Mouse (Mus musculus) lung, embryonic 15.5 days (tissue): ENCODE data around the gene Fstl4. TPM values are rescaled to one million over a fixed set of nuclear protein-coding genes. Genes with fewer than 3 reads are reported as not detected.
A peak's percentile ranks its signal among the peaks of the same experiment; 100 is the strongest.

ENCODE experiments used
- ATAC-seq: fragments of 200-750 bp; cut with Nextera tagmentation; 2 replicates; pipeline ENCODE4 v1.8.0; 2017; ENCODE audit warnings: moderate number of reproducible peaks, borderline replicate concordance; ENCODE audit not compliant: low FRiP score, low TSS enrichment; ENCODE audit errors: extremely low read depth
- H3K27ac ChIP-seq: fragments of 300-500 bp; sonication (generic); 2 replicates; pipeline ENCODE4 v1.5.1; 2015; ENCODE audit warnings: moderate library complexity, mild to moderate bottlenecking, inconsistent platforms
- H3K27me3 ChIP-seq: fragments of 300-500 bp; sonication (generic); 2 replicates; pipeline ENCODE4 v1.6.1; 2015; ENCODE audit warnings: inconsistent platforms
- H3K36me3 ChIP-seq: fragments of 300-500 bp; sonication (generic); 2 replicates; pipeline ENCODE4 v1.6.1; 2015; ENCODE audit warnings: inconsistent platforms
- H3K4me1 ChIP-seq: fragments of 300-500 bp; sonication (generic); 2 replicates; pipeline ENCODE4 v1.6.1; 2015; ENCODE audit warnings: inconsistent platforms
- H3K4me2 ChIP-seq: fragments of 300-500 bp; sonication (generic); 2 replicates; pipeline ENCODE4 v1.6.1; 2015; ENCODE audit warnings: inconsistent platforms, mild to moderate bottlenecking, moderate library complexity
- H3K4me3 ChIP-seq: fragments of 300-500 bp; sonication (generic); 2 replicates; pipeline ENCODE4 v1.5.1; 2015; ENCODE audit warnings: mild to moderate bottlenecking, inconsistent platforms
- H3K9ac ChIP-seq: fragments of 300-500 bp; sonication (generic); 2 replicates; pipeline ENCODE4 v1.6.1; 2015; ENCODE audit warnings: inconsistent platforms
- H3K9me3 ChIP-seq: fragments of 300-500 bp; sonication (generic); 2 replicates; pipeline ENCODE4 v1.6.1; 2016; ENCODE audit warnings: inconsistent platforms
- WGBS: fragments of 180-500 bp; shearing (Covaris S2); methylation state at CpG from one replicate; pipeline ENCODE4 v1.1.7; 2015; 5-methylcytosine and 5-hydroxymethylcytosine counted together
- polyA plus RNA-seq: library from polyadenylated mRNA; unstranded; fragments of >200 nt; fragmentation: Nextera tagmentation; extraction: Ambion mirVana; gene quantifications from 2 replicates; pipeline ENCODE4 v1.2.1, GENCODE M21; 2015

Fstl4 gene
- polyA plus RNA-seq, 1 experiment from 2014 or later = 10.9 TPM

DNA sequence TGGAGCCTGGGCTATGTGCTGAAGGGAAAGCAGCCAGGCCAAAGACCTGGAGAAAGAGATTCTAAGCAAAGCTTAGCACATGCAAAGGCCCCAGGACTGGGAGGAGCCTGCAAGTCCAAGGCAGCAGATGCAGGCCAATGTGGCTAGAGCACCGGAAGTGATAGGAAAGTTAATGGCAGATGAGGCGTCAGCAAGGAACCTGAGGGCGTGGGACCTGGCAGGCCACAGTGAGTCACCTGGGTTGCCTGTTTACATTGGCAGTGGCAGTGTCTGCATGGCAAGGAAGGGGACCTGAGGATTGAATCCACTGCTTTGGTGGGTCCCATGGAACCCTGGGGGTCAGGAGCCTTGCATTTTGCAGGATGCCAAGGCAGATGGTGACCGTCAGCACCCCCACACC lies 267.3 kb downstream of the Fstl4 start:
- Histone ChIP-seq H3K4me1 (no peaks in the 10 kb centered on the region), H3K4me3 (no peak overlapping the region), H3K36me3 (no peaks in the 10 kb centered on the region), H3K9ac (no peak overlapping the region), H3K27me3 (no peaks in the 10 kb centered on the region; the same call in 1 of the 2 replicates), H3K27ac (no peak overlapping the region), H3K4me2 (no peak overlapping the region), H3K9me3 (no peaks in the 10 kb centered on the region)
- no peak for ATAC-seq
- WGBS = 91% methylated on average over 4 of the region's 4 CpGs

DNA sequence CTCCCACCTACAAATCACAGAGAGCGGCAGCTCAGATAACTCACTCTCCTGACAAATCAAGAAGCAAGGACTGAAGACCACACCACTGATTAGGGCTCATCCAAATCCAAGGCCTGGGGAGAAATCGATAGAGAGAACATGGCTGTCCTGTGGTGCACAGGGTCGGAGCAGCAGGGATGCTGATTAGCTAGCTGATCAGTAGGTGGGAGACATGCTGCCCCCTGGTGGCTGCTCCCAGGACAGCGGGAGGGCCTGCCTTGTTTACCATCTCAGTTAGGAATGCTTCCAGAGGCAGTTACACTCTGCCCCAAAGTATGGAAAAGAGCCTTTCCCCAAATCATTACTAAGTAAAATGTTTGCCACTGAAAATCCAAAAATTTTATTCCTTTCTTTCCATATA lies 267.9 kb downstream of the Fstl4 start:
- Histone ChIP-seq H3K9ac (no peak overlapping the region), H3K4me1 (no peaks in the 10 kb centered on the region), H3K4me3 (no peak overlapping the region), H3K9me3 (no peaks in the 10 kb centered on the region), H3K4me2 (no peak overlapping the region), H3K27me3 (no peaks in the 10 kb centered on the region; the same call in 1 of the 2 replicates), H3K36me3 (no peaks in the 10 kb centered on the region), H3K27ac (no peak overlapping the region)
- ATAC-seq = no peak; the same call in 1 of the 2 replicates
- WGBS = 32% methylated on average over 4 of the region's 4 CpGs

DNA sequence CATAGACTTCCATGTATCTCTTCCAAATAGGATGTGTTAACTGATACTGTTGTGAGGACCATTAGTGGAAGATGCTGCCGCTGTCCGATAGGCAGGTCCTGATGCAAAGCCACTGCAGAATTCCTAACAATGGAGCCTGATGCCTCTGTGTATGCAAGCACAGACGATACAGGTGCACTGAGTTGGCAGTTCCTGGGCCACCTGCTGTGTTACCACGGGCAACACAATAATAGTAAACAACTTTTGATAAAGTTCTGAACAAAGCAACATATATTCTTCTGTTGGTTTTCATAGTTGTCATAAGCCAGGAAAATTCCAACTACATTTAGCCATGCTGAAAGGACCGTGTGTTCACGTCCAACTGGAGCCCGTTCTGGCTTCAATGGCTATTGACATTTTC lies 271.0 kb downstream of the Fstl4 start:
- Histone ChIP-seq H3K36me3 (no peaks in the 10 kb centered on the region), H3K4me2 (no peak overlapping the region), H3K27me3 (no peaks in the 10 kb centered on the region; the same call in 1 of the 2 replicates), H3K9me3 (no peaks in the 10 kb centered on the region), H3K4me3 (no peak overlapping the region), H3K27ac (no peak overlapping the region), H3K9ac (no peak overlapping the region), H3K4me1 (no peaks in the 10 kb centered on the region)
- WGBS = 73% methylated on average over 7 of the region's 7 CpGs
- no peak for ATAC-seq

DNA sequence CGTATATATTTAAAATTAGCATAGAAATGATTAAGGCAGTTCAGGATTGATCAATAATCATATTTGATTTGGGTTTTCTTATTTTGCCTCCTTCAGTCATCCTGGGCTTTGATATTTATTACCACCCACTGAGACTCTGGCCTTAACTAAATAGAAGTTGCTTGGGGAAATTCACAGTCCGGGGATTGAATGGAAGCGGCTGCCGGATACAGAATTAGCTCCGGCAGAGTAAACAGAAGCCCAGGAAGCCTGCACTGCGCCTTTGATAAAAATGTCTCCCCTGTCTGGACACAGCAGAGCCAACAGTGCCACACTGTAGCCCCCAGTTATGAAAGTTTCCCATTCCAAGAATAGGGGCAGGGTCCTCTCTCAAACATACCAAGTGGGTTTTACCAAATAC lies 282.4 kb downstream of the Fstl4 start:
- H3K27ac ChIP-seq = no peak overlapping the region
- ATAC-seq = no peak
- H3K4me3 ChIP-seq = no peak overlapping the region
- H3K4me2 ChIP-seq = no peak overlapping the region
- H3K9me3 ChIP-seq = no peaks in the 10 kb centered on the region
- no peak overlapping the region for H3K9ac ChIP-seq
- no peaks in the 10 kb centered on the region for H3K4me1 ChIP-seq
- no peaks in the 10 kb centered on the region for H3K27me3 ChIP-seq
- WGBS = 22% methylated on average over 6 of the region's 6 CpGs
- no peaks in the 10 kb centered on the region for H3K36me3 ChIP-seq

DNA sequence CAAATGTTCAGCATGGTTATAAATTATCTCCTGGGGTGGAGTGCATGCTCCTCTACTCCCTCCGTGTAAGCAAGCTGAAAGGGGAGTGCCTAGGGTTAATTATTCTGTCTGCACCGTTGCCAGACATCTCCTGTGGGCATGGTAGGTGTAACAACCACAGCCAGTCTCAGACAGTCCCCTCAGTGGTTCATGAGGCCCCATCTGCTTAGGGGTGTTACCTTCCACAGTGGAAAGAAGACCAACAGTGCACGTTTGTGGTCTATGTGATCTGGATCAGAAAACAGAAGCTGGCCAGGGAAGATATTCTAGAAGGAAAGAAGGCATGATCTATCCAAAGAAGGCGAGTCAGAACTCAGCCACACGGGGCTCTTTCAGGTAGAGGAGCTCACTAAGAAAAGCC lies 289.7 kb downstream of the Fstl4 start:
- 54% methylated on average over 5 of the region's 5 CpGs for WGBS
- no peak overlapping the region for H3K27ac ChIP-seq
- ATAC-seq = no peak

DNA sequence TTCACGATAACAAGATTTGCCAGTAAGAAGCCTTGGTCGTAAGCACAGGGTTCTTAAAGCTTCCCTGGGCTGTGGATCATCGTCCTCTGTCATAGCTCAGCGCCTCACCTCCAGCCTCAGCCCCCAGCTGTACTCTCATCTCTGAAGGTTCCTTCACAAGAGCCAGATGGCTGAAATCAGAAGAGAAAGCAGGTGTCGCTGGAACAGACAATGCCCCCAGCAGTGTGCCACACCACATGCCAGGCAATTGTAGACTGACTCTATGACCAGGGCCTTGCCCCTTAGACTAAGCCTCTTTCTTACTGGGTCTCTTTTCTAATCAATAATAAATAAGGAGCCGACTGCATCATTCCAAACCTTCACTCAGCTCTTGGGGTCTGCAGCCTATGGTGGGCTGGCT lies 291.5 kb downstream of the Fstl4 start:
- no peaks in the 10 kb centered on the region for H3K27me3 ChIP-seq
- no peaks in the 10 kb centered on the region for H3K9me3 ChIP-seq
- peaks cover 11% of the 10 kb centered on the region for H3K4me1 ChIP-seq
- no peak overlapping the region for H3K4me3 ChIP-seq
- no peak for ATAC-seq
- WGBS = 84% methylated on average over 6 of the region's 6 CpGs
- H3K4me2 ChIP-seq = no peak overlapping the region
- H3K27ac ChIP-seq = no peak overlapping the region
- H3K9ac ChIP-seq = no peak overlapping the region
- H3K36me3 ChIP-seq = no peaks in the 10 kb centered on the region

More for the DNA sequence above, 289.7 kb downstream of the Fstl4 start:
- Histone ChIP-seq H3K27me3 (no peaks in the 10 kb centered on the region), H3K36me3 (no peaks in the 10 kb centered on the region), H3K4me3 (no peak overlapping the region), H3K4me2 (no peak overlapping the region), H3K9ac (no peak overlapping the region), H3K4me1 (peaks cover 11% of the 10 kb centered on the region), H3K9me3 (no peaks in the 10 kb centered on the region)

DNA sequence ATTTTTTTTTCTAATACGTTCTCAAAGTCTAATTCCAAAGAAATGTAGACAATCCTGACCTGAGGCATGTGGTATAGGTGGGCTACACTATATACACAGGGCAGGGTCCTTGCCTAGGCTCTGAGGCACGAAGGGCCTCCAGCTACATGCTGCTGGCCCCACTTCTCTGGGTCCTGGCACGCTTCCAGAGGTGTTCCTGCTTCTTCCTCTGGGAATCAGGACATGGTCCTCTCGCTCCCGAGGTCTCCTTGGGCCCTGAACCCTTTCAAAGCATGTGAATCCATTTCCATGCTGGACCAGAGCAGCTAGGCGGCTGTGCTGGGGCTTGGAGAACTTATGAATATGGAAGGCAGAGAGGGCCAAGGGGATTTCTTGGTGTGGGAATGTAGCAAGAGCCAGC lies 292.3 kb downstream of the Fstl4 start:
- Histone ChIP-seq H3K4me3 (no peak overlapping the region), H3K36me3 (no peaks in the 10 kb centered on the region), H3K4me1 (peaks cover 11% of the 10 kb centered on the region), H3K4me2 (no peak overlapping the region), H3K9me3 (no peaks in the 10 kb centered on the region), H3K27ac (no peak overlapping the region), H3K9ac (no peak overlapping the region), H3K27me3 (no peaks in the 10 kb centered on the region)
- 66% methylated on average over 6 of the region's 6 CpGs for WGBS
- ATAC-seq = no peak

DNA sequence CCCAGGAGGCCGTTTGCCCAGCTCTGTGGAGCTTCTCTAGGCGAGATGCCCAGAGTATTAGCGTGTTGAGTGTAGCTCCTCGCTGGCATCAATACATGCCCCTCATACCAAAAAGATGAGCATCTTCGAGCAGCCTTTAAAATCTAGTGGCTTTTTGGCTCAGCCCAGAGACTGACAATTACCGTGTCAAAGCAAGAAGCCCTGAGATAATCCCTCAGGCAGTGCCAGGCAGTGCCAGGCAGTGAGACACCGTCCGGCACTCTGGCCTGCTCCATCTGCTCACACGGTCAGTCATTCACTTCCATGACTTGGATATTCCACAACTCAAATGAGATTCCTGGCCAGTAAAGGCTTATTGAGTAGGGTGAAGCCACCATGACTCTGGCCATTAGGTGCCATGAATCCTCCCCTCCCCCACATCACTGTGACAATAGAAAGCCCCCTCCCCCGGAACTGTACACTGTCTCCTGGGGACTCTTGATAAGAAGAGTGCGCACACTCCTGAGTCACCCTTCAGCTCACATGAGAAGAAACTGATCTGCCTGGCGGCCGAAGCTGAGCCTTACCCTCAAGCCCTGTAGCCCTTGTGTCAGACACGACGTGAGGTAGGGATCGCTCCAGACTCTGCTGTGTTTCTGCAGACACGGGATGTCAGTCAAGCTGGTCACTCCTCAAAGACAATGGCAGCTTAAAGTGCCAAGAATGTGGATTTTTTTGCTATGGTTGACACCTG lies 293.6 kb downstream of the Fstl4 start:
- no peak overlapping the region for H3K27ac ChIP-seq
- no peak for ATAC-seq
- H3K4me2 ChIP-seq = no peak overlapping the region
- H3K4me1 ChIP-seq = peaks cover 11% of the 10 kb centered on the region
- H3K36me3 ChIP-seq = no peaks in the 10 kb centered on the region
- no peaks in the 10 kb centered on the region for H3K9me3 ChIP-seq
- no peak overlapping the region for H3K9ac ChIP-seq
- 57% methylated on average over 17 of the region's 17 CpGs for WGBS
- H3K4me3 ChIP-seq = no peak overlapping the region
- no peaks in the 10 kb centered on the region for H3K27me3 ChIP-seq

DNA sequence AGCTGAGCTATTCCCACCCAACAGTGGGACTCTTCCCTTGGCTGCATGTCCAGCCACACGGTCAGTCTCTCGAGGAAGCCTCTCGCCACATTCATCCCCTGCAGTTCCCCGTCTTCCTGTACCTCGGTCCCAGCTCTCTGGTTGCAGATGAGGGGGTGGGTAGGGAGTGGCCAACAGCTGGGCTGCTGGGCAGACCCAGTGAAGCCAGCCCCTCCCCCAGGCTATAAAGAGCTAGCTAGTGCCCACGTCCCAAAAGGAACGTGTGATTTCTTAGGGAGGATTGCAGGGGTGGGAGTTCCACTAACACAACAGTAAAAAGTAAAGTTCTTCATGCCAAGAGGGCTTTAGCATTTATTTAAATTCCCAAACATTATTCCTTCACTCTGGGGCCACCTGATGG lies 294.1 kb downstream of the Fstl4 start:
- 18% methylated on average over 7 of the region's 7 CpGs for WGBS
- no peak overlapping the region for H3K4me2 ChIP-seq
- H3K9me3 ChIP-seq = no peaks in the 10 kb centered on the region
- H3K9ac ChIP-seq = no peak overlapping the region
- peaks cover 11% of the 10 kb centered on the region for H3K4me1 ChIP-seq
- no peak overlapping the region for H3K4me3 ChIP-seq
- H3K27ac ChIP-seq = no peak overlapping the region
- 0 out of 2 replicates have a peak, but pooled peaks have one; percentile 28 for ATAC-seq
- H3K27me3 ChIP-seq = no peaks in the 10 kb centered on the region
- H3K36me3 ChIP-seq = no peaks in the 10 kb centered on the region

DNA sequence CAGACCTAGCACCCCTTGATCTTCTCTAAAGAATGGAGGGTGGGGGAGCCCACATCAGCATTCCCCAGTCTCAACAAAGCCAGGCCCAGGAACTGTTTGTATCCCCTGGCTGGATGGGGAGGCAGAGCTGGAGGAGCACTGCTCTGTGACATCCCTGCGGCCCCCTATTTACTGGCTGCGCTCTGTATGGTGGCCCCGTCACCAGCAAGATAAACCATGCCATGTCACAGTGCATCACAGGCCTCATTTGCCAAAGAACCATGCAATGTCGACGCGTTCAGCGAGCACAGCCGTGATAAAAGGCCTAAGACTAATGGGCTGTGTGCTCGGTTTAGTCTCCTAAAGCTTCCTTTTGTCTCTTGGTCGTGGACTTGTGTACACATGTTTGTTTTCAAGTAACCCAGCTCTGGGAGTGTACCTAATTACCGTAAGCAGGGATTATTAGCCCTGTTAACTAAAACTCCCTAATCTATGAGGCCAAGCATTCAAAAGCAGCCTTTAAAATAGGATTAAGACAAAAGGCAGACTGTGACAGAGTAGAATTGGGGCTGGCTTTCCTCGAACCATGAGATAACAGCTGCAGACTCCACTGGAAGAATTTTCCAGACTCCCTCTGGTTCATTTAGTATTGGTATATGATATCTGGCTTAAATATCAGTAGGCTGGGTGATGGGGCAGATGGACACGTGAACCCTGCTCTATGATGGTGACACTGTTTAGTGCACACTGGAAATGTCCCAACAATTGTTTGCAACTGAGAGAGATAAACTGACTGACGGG lies 303.5 kb downstream of the Fstl4 start:
- H3K9me3 ChIP-seq = no peaks in the 10 kb centered on the region
- ATAC-seq = no peak
- H3K4me1 ChIP-seq = peaks cover 2% of the 10 kb centered on the region; the same call in 1 of the 2 replicates
- H3K27ac ChIP-seq = no peak overlapping the region
- no peak overlapping the region for H3K9ac ChIP-seq
- no peak overlapping the region for H3K4me3 ChIP-seq
- WGBS = 42% methylated on average over 14 of the region's 14 CpGs
- H3K36me3 ChIP-seq = no peaks in the 10 kb centered on the region
- H3K27me3 ChIP-seq = no peaks in the 10 kb centered on the region
- H3K4me2 ChIP-seq = no peak overlapping the region

DNA sequence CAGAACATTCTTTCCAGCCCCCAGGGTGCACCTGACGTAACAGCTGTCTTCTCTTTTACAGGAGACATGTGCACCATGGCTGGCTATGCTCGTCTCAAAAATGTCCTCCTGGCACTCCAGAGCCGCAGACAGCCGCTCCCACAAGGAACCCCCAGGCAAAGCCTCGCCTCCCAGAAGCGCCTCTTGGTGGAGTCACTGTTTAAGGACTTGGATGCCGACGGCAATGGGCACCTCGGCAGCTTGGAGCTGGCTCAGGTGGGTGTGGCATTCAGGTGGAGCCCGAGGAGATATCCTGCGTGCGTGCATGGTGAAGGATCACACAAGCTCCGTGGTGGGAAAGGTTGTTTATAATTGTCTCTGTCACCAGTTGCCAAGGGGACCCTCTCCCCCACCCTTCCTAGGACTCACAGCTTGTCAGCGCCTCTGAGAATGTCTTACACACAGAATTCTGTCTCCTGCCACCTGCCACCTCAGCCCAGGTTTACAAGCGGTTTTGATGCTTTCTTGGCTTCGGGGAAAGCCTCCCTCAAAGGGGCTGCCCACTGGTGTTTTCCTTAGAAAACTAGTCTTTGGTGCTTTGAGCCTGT lies 304.1 kb downstream of the Fstl4 start:
- no peaks in the 10 kb centered on the region for H3K36me3 ChIP-seq
- WGBS = 41% methylated on average over 16 of the region's 16 CpGs
- no peak overlapping the region for H3K4me3 ChIP-seq
- no peak overlapping the region for H3K27ac ChIP-seq
- H3K27me3 ChIP-seq = no peaks in the 10 kb centered on the region
- H3K9ac ChIP-seq = no peak overlapping the region
- no peak overlapping the region for H3K4me2 ChIP-seq
- no peak for ATAC-seq
- peaks cover 2% of the 10 kb centered on the region; the same call in 1 of the 2 replicates for H3K4me1 ChIP-seq
- H3K9me3 ChIP-seq = no peaks in the 10 kb centered on the region

DNA sequence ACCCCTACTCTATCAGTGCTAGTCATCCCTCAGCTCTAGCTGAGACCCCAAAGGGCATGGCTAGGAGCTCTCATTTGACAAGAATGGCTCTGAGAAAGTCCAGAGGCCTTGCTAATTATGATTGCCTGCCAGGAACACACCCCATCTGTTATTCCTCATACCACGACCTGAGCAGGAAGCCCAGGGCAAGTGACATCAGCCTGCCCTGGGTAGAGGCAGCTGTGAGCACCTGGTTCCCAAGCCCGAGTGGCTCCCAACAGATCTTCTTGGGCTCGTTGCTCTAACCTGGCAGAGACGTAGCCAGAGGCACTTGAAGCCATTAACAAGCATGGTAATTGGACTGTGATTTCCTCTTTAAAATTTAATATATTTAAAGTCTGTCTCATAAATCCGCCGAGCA lies 305.3 kb downstream of the Fstl4 start:
- no peak for ATAC-seq
- H3K4me1 ChIP-seq = peaks cover 2% of the 10 kb centered on the region; the same call in 1 of the 2 replicates
- H3K9me3 ChIP-seq = no peaks in the 10 kb centered on the region
- H3K4me2 ChIP-seq = no peak overlapping the region
- no peaks in the 10 kb centered on the region for H3K27me3 ChIP-seq
- H3K4me3 ChIP-seq = no peak overlapping the region
- no peaks in the 10 kb centered on the region for H3K36me3 ChIP-seq
- 62% methylated on average over 6 of the region's 6 CpGs for WGBS
- H3K9ac ChIP-seq = no peak overlapping the region
- H3K27ac ChIP-seq = no peak overlapping the region
